Mouse (Mus musculus): Measurements from ENCODE around the gene Gabpa.

- TF ChIP-seq CTCF (IDR thresholded peaks at IDR 0.05; ENCODE audit: extremely low read depth, insufficient read depth, low read length) (no peak), POLR2A (IDR thresholded peaks at IDR 0.05; ENCODE audit: extremely low read depth, insufficient read depth, low read length) (no peak)
Observed at GRCm38 (mm10) chr16:84810254-84810653, 24.5 kb upstream of the Gabpa start.
